Mouse (Mus musculus) erythroblast, adult 5-6 weeks (primary cell): ENCODE measurements around the gene Fam173b. TPM values are rescaled to one million over a fixed set of nuclear protein-coding genes. Genes with fewer than 3 reads are reported as not detected.
"Not testable (repeated sequence)": the region's sequence is repeated elsewhere in the genome, so short reads cannot be mapped to it uniquely, and the experiment has no call there.

Experiments
- ATAC-seq: replicated peaks from 2 replicates; pipeline ENCODE4 v1.8.0; 2016; ENCODE audit warnings: moderate number of reproducible peaks, mild to moderate bottlenecking, moderate TSS enrichment, inconsistent platforms; ENCODE audit not compliant: poor library complexity, low FRiP score, severe bottlenecking
- total RNA-seq, 2 experiments: library from RNA; stranded (forward) in 1 of 2; stranded (reverse) in 1 of 2; fragments of 150-400 nt in 1 of 2; fragments of 200-764, 138-1000 nt in 1 of 2; gene quantifications; 2 replicates each; pipeline versions ENCODE4 v1.2.3 to v1.2.4; 2015 to 2017; ENCODE audit warnings: low replicate concordance in 2 of 2

Fam173b gene
- total RNA-seq (2015; ENCODE audit: low replicate concordance) = 5.4 and 6.5 TPM in 2 replicates
- 2.1 and 2.4 TPM in 2 replicates for total RNA-seq (2017; ENCODE audit: low replicate concordance)

- ATAC-seq = peak; percentile 89
These were observed at the start of gene Fam173b, which contains the start of gene Cct5 for GRCm38 (mm10) chr15:31601646-31602374. TSS of gene Fam173b (plus strand) at chr15:31601852. TSS of gene Cct5 (minus strand) at chr15:31601804.

GRCm38 (mm10) chr15:31554855-31555254 is 46.8 kb upstream of the Fam173b start:
- no peak for ATAC-seq

- no peak for ATAC-seq
These were observed 40.3 kb upstream of the Fam173b start for GRCm38 (mm10) chr15:31561390-31561789.

- ATAC-seq = no peak
These were observed 39.7 kb upstream of the Fam173b start for GRCm38 (mm10) chr15:31561976-31562375.

- ATAC-seq = no peak
These were observed 38.8 kb upstream of the Fam173b start for GRCm38 (mm10) chr15:31562847-31563246.

GRCm38 (mm10) chr15:31563577-31564546 is 37.8 kb upstream of the Fam173b start:
- ATAC-seq = no peak

GRCm38 (mm10) chr15:31565184-31565583 is 36.5 kb upstream of the Fam173b start, which contains the start of gene Cmbl:
TSS of gene Cmbl (plus strand) at chr15:31565389.
- ATAC-seq = no peak

- no peak for ATAC-seq
These were observed 35.9 kb upstream of the Fam173b start for GRCm38 (mm10) chr15:31565786-31566185.

- no peak for ATAC-seq
These were observed 34.2 kb upstream of the Fam173b start for GRCm38 (mm10) chr15:31567431-31567830.

- no peak for ATAC-seq
These were observed 33.1 kb upstream of the Fam173b start for GRCm38 (mm10) chr15:31568581-31568996.

- no peak for ATAC-seq
These were observed 32.2 kb upstream of the Fam173b start for GRCm38 (mm10) chr15:31569325-31570022.

- no peak for ATAC-seq
These were observed 30.7 kb upstream of the Fam173b start for GRCm38 (mm10) chr15:31570959-31571358.

- no peak for ATAC-seq
These were observed 29.5 kb upstream of the Fam173b start for GRCm38 (mm10) chr15:31571906-31572722.

GRCm38 (mm10) chr15:31573287-31573686 is 28.4 kb upstream of the Fam173b start:
- no peak for ATAC-seq

GRCm38 (mm10) chr15:31573692-31574091 is 28.0 kb upstream of the Fam173b start:
- no peak for ATAC-seq

GRCm38 (mm10) chr15:31576076-31576475 is 25.6 kb upstream of the Fam173b start:
- no peak for ATAC-seq

- ATAC-seq = not testable (repeated sequence)
These were observed 20.6 kb upstream of the Fam173b start for GRCm38 (mm10) chr15:31581086-31581485.

GRCm38 (mm10) chr15:31583304-31584085 is 18.2 kb upstream of the Fam173b start:
- no peak for ATAC-seq
